Mouse (Mus musculus) MEL (cell line): ENCODE measurements around the gene Olfr1025-ps1. TPM values are rescaled to one million over a fixed set of nuclear protein-coding genes. Genes with fewer than 3 reads are reported as not detected.

Experiments
- DNase-seq: peaks from one replicate; pipeline ENCODE4 v3.0.0; 2011; ENCODE audit warnings: low read depth, low spot score
- H3K27ac ChIP-seq: 2 replicates; pipeline ENCODE4 v1.5.1; 2012; ENCODE audit warnings: low read depth, mild to moderate bottlenecking, control low read depth, low read length, moderate library complexity; ENCODE audit not compliant: control insufficient read depth
- H3K27me3 ChIP-seq, 2 experiments: fragments of 150-350 bp in 1 of 2; sonication (generic) in 1 of 2; 2 replicates each; pipeline ENCODE4 v1.6.1; 2012; ENCODE audit warnings: low read length in 2 of 2, mild to moderate bottlenecking in 2 of 2, improper control_type of control experiment in 1 of 2, moderate library complexity in 1 of 2; ENCODE audit not compliant: insufficient read depth in 2 of 2, control insufficient read depth in 1 of 2
- H3K36me3 ChIP-seq, 2 experiments: 2 replicates each; pipeline ENCODE4 v1.6.1; 2012 to 2014; ENCODE audit warnings: low read length in 2 of 2, improper control_type of control experiment in 1 of 2, inconsistent platforms in 1 of 2, mild to moderate bottlenecking in 1 of 2; ENCODE audit not compliant: insufficient read depth in 2 of 2, control insufficient read depth in 1 of 2
- H3K4me1 ChIP-seq, 2 experiments: fragments of 150-350 bp in 1 of 2; sonication (generic) in 1 of 2; 2 replicates each; pipeline ENCODE4 v1.6.1; 2012; ENCODE audit warnings: low read length in 2 of 2, improper control_type of control experiment in 1 of 2, mild to moderate bottlenecking in 1 of 2; ENCODE audit not compliant: insufficient read depth in 2 of 2, control insufficient read depth in 1 of 2
- H3K4me3 ChIP-seq, 2 experiments: fragments of 150-350 bp in 1 of 2; sonication (generic) in 1 of 2; 2 replicates each; pipeline ENCODE4 v1.5.1; 2012; ENCODE audit warnings: low read depth in 2 of 2, low read length in 2 of 2, mild to moderate bottlenecking in 2 of 2, moderate library complexity in 2 of 2, control low read depth in 1 of 2, improper control_type of control experiment in 1 of 2; ENCODE audit not compliant: control insufficient read depth in 1 of 2, insufficient read depth in 1 of 2
- H3K79me2 ChIP-seq: 2 replicates; pipeline ENCODE4 v1.6.1; 2012; ENCODE audit warnings: mild to moderate bottlenecking, low read length, moderate library complexity; ENCODE audit not compliant: control insufficient read depth, poor library complexity, insufficient read depth
- H3K9ac ChIP-seq: 2 replicates; pipeline ENCODE4 v1.6.1; 2012; ENCODE audit warnings: low read depth, mild to moderate bottlenecking, control low read depth, low read length, moderate library complexity; ENCODE audit not compliant: control insufficient read depth, poor library complexity, severe bottlenecking
- H3K9me3 ChIP-seq: fragments of 150-350 bp; sonication (generic); replicated peaks from 2 replicates; pipeline ENCODE4 v1.6.1; 2012; ENCODE audit warnings: mild to moderate bottlenecking, low read length, improper control_type of control experiment, moderate library complexity; ENCODE audit not compliant: insufficient read depth
- BHLHE40 ChIP-seq: IDR thresholded peaks from 2 replicates; pipeline ENCODE4 v1.6.1; 2012; ENCODE audit warnings: low read depth, mild to moderate bottlenecking, inconsistent platforms, low read length, improper control_type of control experiment, borderline replicate concordance
- CHD1 ChIP-seq: IDR thresholded peaks from 2 replicates; pipeline ENCODE4 v1.6.1; 2012; ENCODE audit warnings: low read depth, mild to moderate bottlenecking, inconsistent platforms, low read length, improper control_type of control experiment
- CHD2 ChIP-seq: IDR thresholded peaks from 2 replicates; pipeline ENCODE4 v1.6.1; 2011; ENCODE audit warnings: low read length, improper control_type of control experiment
- ELF1 ChIP-seq: IDR thresholded peaks from 2 replicates; pipeline ENCODE4 v1.6.1; 2014; ENCODE audit warnings: low read depth, mild to moderate bottlenecking, inconsistent platforms, low read length, improper control_type of control experiment, moderate library complexity
- GATA1 ChIP-seq: IDR thresholded peaks from 2 replicates; pipeline ENCODE4 v1.6.1; 2011; ENCODE audit warnings: low read depth, low read length, improper control_type of control experiment
- HCFC1 ChIP-seq: IDR thresholded peaks from 2 replicates; pipeline ENCODE4 v1.6.1; 2012; ENCODE audit warnings: low read depth, mild to moderate bottlenecking, inconsistent platforms, low read length, improper control_type of control experiment, moderate library complexity
- MAX ChIP-seq: IDR thresholded peaks from 2 replicates; pipeline ENCODE4 v1.6.1; 2011; ENCODE audit warnings: low read length, improper control_type of control experiment
- MAZ ChIP-seq: IDR thresholded peaks from 2 replicates; pipeline ENCODE4 v1.6.1; 2012; ENCODE audit warnings: low read depth, mild to moderate bottlenecking, inconsistent platforms, low read length, improper control_type of control experiment
- MEF2A ChIP-seq: IDR thresholded peaks from 2 replicates; pipeline ENCODE4 v1.6.1; 2014; ENCODE audit warnings: low read depth, mild to moderate bottlenecking, inconsistent platforms, low read length, improper control_type of control experiment; ENCODE audit not compliant: poor library complexity, insufficient replicate concordance, severe bottlenecking; ENCODE audit errors: extremely low read depth
- MXI1 ChIP-seq: IDR thresholded peaks from 2 replicates; pipeline ENCODE4 v1.6.1; 2011; ENCODE audit warnings: mild to moderate bottlenecking, low read depth, low read length, improper control_type of control experiment
- MYC ChIP-seq: IDR thresholded peaks from 2 replicates; pipeline ENCODE4 v1.6.1; 2011; ENCODE audit warnings: low read depth, mild to moderate bottlenecking, low read length, improper control_type of control experiment, moderate library complexity
- POLR2A ChIP-seq, 2 experiments: IDR thresholded peaks; 2 replicates each; pipeline ENCODE4 v1.6.1; 2011 to 2012; ENCODE audit warnings: low read length in 2 of 2, mild to moderate bottlenecking in 2 of 2, control low read depth in 1 of 2, improper control_type of control experiment in 1 of 2, low read depth in 1 of 2, moderate library complexity in 1 of 2; ENCODE audit not compliant: control insufficient read depth in 1 of 2, insufficient read depth in 1 of 2, poor library complexity in 1 of 2
- POLR2AphosphoS2 ChIP-seq: IDR thresholded peaks from 2 replicates; pipeline ENCODE4 v1.6.1; 2011; ENCODE audit warnings: low read length, improper control_type of control experiment
- RCOR1 ChIP-seq: IDR thresholded peaks from 2 replicates; pipeline ENCODE4 v1.6.1; 2012; ENCODE audit warnings: low read depth, mild to moderate bottlenecking, inconsistent platforms, low read length, improper control_type of control experiment
- TCF12 ChIP-seq: IDR thresholded peaks from 2 replicates; pipeline ENCODE4 v1.6.1; 2014; ENCODE audit warnings: low read depth, mild to moderate bottlenecking, inconsistent platforms, low read length, improper control_type of control experiment, moderate library complexity
- USF2 ChIP-seq, 2 experiments: IDR thresholded peaks; 2 replicates each; pipeline ENCODE4 v1.6.1; 2011 to 2012; ENCODE audit warnings: improper control_type of control experiment in 2 of 2, low read length in 2 of 2, borderline replicate concordance in 1 of 2, inconsistent platforms in 1 of 2, low read depth in 1 of 2, mild to moderate bottlenecking in 1 of 2; ENCODE audit not compliant: insufficient read depth in 1 of 2
- polyA plus RNA-seq, 2 experiments: library from polyadenylated mRNA; stranded (reverse) in 1 of 2; unstranded in 1 of 2; fragments of >175 nt in 1 of 2; fragments of >200 nt in 1 of 2; gene quantifications; 2 replicates each; pipeline versions ENCODE4 v1.2.1 to v1.2.4; 2012; ENCODE audit warnings: low replicate concordance in 2 of 2, low read depth in 1 of 2; ENCODE audit not compliant: insufficient read length in 2 of 2, insufficient read depth in 1 of 2, missing spikeins in 1 of 2
- total RNA-seq: library from RNA; depleted of rRNA; stranded (reverse); fragments of 300-350 nt; gene quantifications from 2 replicates; pipeline ENCODE4 v1.2.3, GENCODE M21; 2012; rRNA removed

Gene Olfr1025-ps1
- total and polyA plus RNA-seq, 3 experiments = not detected

DNA sequence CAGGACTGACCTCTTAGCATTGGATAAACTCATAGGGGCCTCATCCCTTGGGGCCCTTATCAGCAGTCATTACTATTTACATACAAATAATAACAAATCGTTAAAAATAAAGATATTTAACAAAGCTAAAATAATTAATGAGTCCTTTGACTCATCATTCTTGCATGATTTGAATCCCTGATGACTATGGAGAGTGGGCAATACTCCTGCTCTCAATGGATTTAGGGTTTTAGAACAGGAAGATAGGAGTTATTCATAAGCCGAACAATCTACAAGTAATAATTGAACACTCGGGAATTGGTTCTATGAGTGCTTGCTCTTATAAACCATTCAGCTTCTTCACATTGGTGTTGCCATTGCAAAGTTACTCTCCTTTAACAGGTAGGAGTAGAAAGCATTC lies 6.3 kb downstream of the Olfr1025-ps1 start, which contains the start of gene Olfr1026:
Olfr1026 (plus strand) TSS at position 301 of the 400 bp plus-strand sequence.
- no peak within 1 kb of the TSS for H3K4me3 ChIP-seq

DNA sequence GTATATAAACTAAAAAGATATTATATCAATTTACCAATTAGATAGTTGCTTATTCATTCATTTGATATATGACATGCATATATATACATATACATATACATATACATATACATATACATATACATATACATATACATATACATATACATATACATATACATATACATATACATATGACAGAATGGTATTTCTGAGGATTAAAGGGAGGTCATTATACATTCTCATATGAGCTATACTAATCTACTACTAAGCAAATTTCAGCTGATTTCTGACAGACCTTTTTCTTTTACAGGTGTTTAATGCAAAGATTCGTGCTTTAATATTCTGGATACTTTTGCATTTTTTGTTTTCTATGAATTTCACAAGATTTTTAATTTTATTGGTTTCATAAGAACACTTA lies 35.1 kb downstream of the Olfr1025-ps1 start, which contains the start of gene Olfr1028:
Olfr1028 (plus strand) TSS at position 301 of the 400 bp plus-strand sequence.
- no peaks in the 10 kb centered on the region for H3K36me3 ChIP-seq
- H3K4me3 ChIP-seq = no peak within 1 kb of the TSS
- H3K9me3 ChIP-seq = no peaks in the 10 kb centered on the region
- no peak within 1 kb of the TSS for H3K9ac ChIP-seq
- no peaks in the 10 kb centered on the region for H3K4me1 ChIP-seq
- no peak within 1 kb of the TSS for H3K27ac ChIP-seq
- DNase-seq = no peak
- H3K79me2 ChIP-seq = no peaks in the 10 kb centered on the region
- no peaks in the 10 kb centered on the region for H3K27me3 ChIP-seq
- no peak for TF ChIP-seq CHD1
- TF ChIP-seq MAX = no peak
- TF ChIP-seq HCFC1 = no peak
- TF ChIP-seq POLR2AphosphoS2 = no peak

More for the DNA sequence above, 6.3 kb downstream of the Olfr1025-ps1 start, which contains the start of gene Olfr1026:
- H3K27ac ChIP-seq = no peak within 1 kb of the TSS
- H3K9ac ChIP-seq = no peak within 1 kb of the TSS
- DNase-seq = no peak
- no peaks in the 10 kb centered on the region for H3K36me3 ChIP-seq
- no peak for TF ChIP-seq POLR2AphosphoS2
- TF ChIP-seq CHD1 = no peak
- no peak for TF ChIP-seq POLR2A (IDR thresholded peaks at IDR 0.05; ENCODE audit: control insufficient read depth in 1 of 2, insufficient read depth in 1 of 2, low read depth in 1 of 2, low read length in 2 of 2, poor library complexity in 1 of 2)
- TF ChIP-seq MYC = no peak
- TF ChIP-seq TCF12 = no peak
- TF ChIP-seq RCOR1 = no peak
- TF ChIP-seq MXI1 = no peak
- TF ChIP-seq CHD2 = no peak
- TF ChIP-seq BHLHE40 = no peak
- TF ChIP-seq ELF1 = no peak
- TF ChIP-seq GATA1 = no peak
- TF ChIP-seq MEF2A = no peak
- no peak for TF ChIP-seq USF2 (IDR thresholded peaks at IDR 0.05; ENCODE audit: borderline replicate concordance in 1 of 2, insufficient read depth in 1 of 2, low read depth in 1 of 2, low read length in 2 of 2)
- TF ChIP-seq MAZ = no peak
- no peaks in the 10 kb centered on the region for H3K4me1 ChIP-seq
- no peaks in the 10 kb centered on the region for H3K9me3 ChIP-seq
- H3K79me2 ChIP-seq = no peaks in the 10 kb centered on the region
- no peaks in the 10 kb centered on the region for H3K27me3 ChIP-seq

Other genes with a start within 250 kb of the Olfr1025-ps1 start
- gene Olfr1006, start 236.4 kb upstream of the Olfr1025-ps1 start, total RNA-seq = not detected in 2 replicates
- not detected for gene Olfr1006, start 236.4 kb upstream of the Olfr1025-ps1 start, polyA plus RNA-seq
- gene Olfr1008, start 225.8 kb upstream of the Olfr1025-ps1 start, total RNA-seq = not detected in 2 replicates
- not detected for gene Olfr1008, start 225.8 kb upstream of the Olfr1025-ps1 start, polyA plus RNA-seq
- not detected in 2 replicates for gene Olfr1009, start 199.8 kb upstream of the Olfr1025-ps1 start, total RNA-seq
- gene Olfr1009, start 199.8 kb upstream of the Olfr1025-ps1 start, polyA plus RNA-seq = not detected
- not detected in 2 replicates for gene Olfr1012, start 152.4 kb upstream of the Olfr1025-ps1 start, total RNA-seq
- gene Olfr1012, start 152.4 kb upstream of the Olfr1025-ps1 start, polyA plus RNA-seq = not detected
- gene Olfr1013, start 148.1 kb upstream of the Olfr1025-ps1 start, total RNA-seq = not detected in 2 replicates
- gene Olfr1013, start 148.1 kb upstream of the Olfr1025-ps1 start, polyA plus RNA-seq = not detected
- not detected in 2 replicates for gene Olfr1014, start 142.5 kb upstream of the Olfr1025-ps1 start, total RNA-seq
- gene Olfr1014, start 142.5 kb upstream of the Olfr1025-ps1 start, polyA plus RNA-seq = not detected
- gene Olfr1015, start 133.2 kb upstream of the Olfr1025-ps1 start, total RNA-seq = not detected in 2 replicates
- not detected for gene Olfr1015, start 133.2 kb upstream of the Olfr1025-ps1 start, polyA plus RNA-seq
- not detected in 2 replicates for gene Olfr1016, start 112.6 kb upstream of the Olfr1025-ps1 start, total RNA-seq
- not detected for gene Olfr1016, start 112.6 kb upstream of the Olfr1025-ps1 start, polyA plus RNA-seq
- gene Olfr1018, start 96.7 kb upstream of the Olfr1025-ps1 start, total RNA-seq = not detected in 2 replicates
- gene Olfr1018, start 96.7 kb upstream of the Olfr1025-ps1 start, polyA plus RNA-seq = not detected
- not detected in 2 replicates for gene Olfr1019, start 69.7 kb upstream of the Olfr1025-ps1 start, total RNA-seq
- not detected for gene Olfr1019, start 69.7 kb upstream of the Olfr1025-ps1 start, polyA plus RNA-seq
- gene Olfr1020, start 68.2 kb upstream of the Olfr1025-ps1 start, total RNA-seq = not detected in 2 replicates
- not detected for gene Olfr1020, start 68.2 kb upstream of the Olfr1025-ps1 start, polyA plus RNA-seq
- not detected in 2 replicates for gene Olfr1022, start 46.6 kb upstream of the Olfr1025-ps1 start, total RNA-seq
- gene Olfr1022, start 46.6 kb upstream of the Olfr1025-ps1 start, polyA plus RNA-seq = not detected
- not detected in 2 replicates for gene Olfr1023, start 29.6 kb upstream of the Olfr1025-ps1 start, total RNA-seq
- not detected for gene Olfr1023, start 29.6 kb upstream of the Olfr1025-ps1 start, polyA plus RNA-seq
- not detected in 2 replicates for gene Olfr1024, start 10.1 kb upstream of the Olfr1025-ps1 start, total RNA-seq
- not detected for gene Olfr1024, start 10.1 kb upstream of the Olfr1025-ps1 start, polyA plus RNA-seq
- gene Olfr1026, start 6.4 kb downstream of the Olfr1025-ps1 start, total RNA-seq = not detected in 2 replicates
- gene Olfr1026, start 6.4 kb downstream of the Olfr1025-ps1 start, polyA plus RNA-seq = not detected
- not detected in 2 replicates for gene Olfr1028, start 35.2 kb downstream of the Olfr1025-ps1 start, total RNA-seq
- not detected for gene Olfr1028, start 35.2 kb downstream of the Olfr1025-ps1 start, polyA plus RNA-seq
- not detected in 2 replicates for gene Olfr1029, start 58.7 kb downstream of the Olfr1025-ps1 start, total RNA-seq
- gene Olfr1029, start 58.7 kb downstream of the Olfr1025-ps1 start, polyA plus RNA-seq = not detected
- gene Olfr1030, start 64.1 kb downstream of the Olfr1025-ps1 start, total RNA-seq = not detected in 2 replicates
- gene Olfr1030, start 64.1 kb downstream of the Olfr1025-ps1 start, polyA plus RNA-seq = not detected
- gene Olfr1031, start 75.1 kb downstream of the Olfr1025-ps1 start, total RNA-seq = not detected in 2 replicates
- not detected for gene Olfr1031, start 75.1 kb downstream of the Olfr1025-ps1 start, polyA plus RNA-seq
- not detected in 2 replicates for gene Olfr1032, start 90.3 kb downstream of the Olfr1025-ps1 start, total RNA-seq
- not detected for gene Olfr1032, start 90.3 kb downstream of the Olfr1025-ps1 start, polyA plus RNA-seq
- not detected in 2 replicates for gene Olfr1033, start 105.4 kb downstream of the Olfr1025-ps1 start, total RNA-seq
- not detected for gene Olfr1033, start 105.4 kb downstream of the Olfr1025-ps1 start, polyA plus RNA-seq
- gene Olfr1034, start 130.7 kb downstream of the Olfr1025-ps1 start, total RNA-seq = not detected in 2 replicates
- not detected for gene Olfr1034, start 130.7 kb downstream of the Olfr1025-ps1 start, polyA plus RNA-seq
- gene Olfr1036, start 158.8 kb downstream of the Olfr1025-ps1 start, total RNA-seq = not detected in 2 replicates
- not detected for gene Olfr1036, start 158.8 kb downstream of the Olfr1025-ps1 start, polyA plus RNA-seq
- gene Olfr1037, start 172.2 kb downstream of the Olfr1025-ps1 start, total RNA-seq = not detected in 2 replicates
- gene Olfr1037, start 172.2 kb downstream of the Olfr1025-ps1 start, polyA plus RNA-seq = not detected
- not detected in 2 replicates for gene Olfr1039, start 220.7 kb downstream of the Olfr1025-ps1 start, total RNA-seq
- not detected for gene Olfr1039, start 220.7 kb downstream of the Olfr1025-ps1 start, polyA plus RNA-seq
- not detected in 2 replicates for gene Olfr1040, start 231.5 kb downstream of the Olfr1025-ps1 start, total RNA-seq
- not detected for gene Olfr1040, start 231.5 kb downstream of the Olfr1025-ps1 start, polyA plus RNA-seq
- gene Olfr1042, start 246.6 kb downstream of the Olfr1025-ps1 start, total RNA-seq = not detected in 2 replicates
- gene Olfr1042, start 246.6 kb downstream of the Olfr1025-ps1 start, polyA plus RNA-seq = not detected